Mouse (Mus musculus): ENCODE data around the gene Phf20.

DNA sequence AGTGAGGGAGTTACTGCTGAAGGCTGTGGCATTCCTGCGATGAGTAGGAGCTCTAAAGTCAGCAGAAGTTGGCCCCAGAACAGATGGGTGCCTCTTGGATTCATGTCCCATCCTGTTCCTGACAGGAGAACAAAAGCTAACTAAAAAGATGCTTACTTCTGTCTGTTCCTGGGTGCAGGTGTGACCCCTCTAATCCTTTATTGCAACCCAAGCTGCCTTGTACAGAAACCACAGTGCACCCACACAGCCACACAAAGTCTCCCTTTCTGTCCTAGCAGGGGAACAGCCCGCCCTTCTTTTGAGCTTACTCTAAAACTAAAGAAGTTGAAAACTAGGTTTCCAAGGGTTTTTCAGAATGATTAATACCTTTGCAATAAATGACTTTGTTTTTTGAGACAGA lies 92.0 kb downstream of the Phf20 start:
- TF ChIP-seq CTCF (IDR thresholded peaks at IDR 0.05; ENCODE audit: borderline replicate concordance, extremely low read depth, insufficient read depth, insufficient read length) (no peak), POLR2A (IDR thresholded peaks at IDR 0.05; ENCODE audit: borderline replicate concordance, extremely low read depth, insufficient read depth, insufficient read length, poor library complexity, severe bottlenecking) (no peak)

Measured in brain, embryonic 14.5 days (tissue).